Mouse (Mus musculus) midbrain, embryonic 16.5 days (tissue): ENCODE data around the gene Anks1. TPM values are rescaled to one million over a fixed set of nuclear protein-coding genes. Genes with fewer than 3 reads are reported as not detected.

Experiments
- ATAC-seq: fragments of 200-750 bp; cut with Nextera tagmentation; 2 replicates; pipeline ENCODE4 v1.8.0; 2017; ENCODE audit warnings: moderate TSS enrichment
- H3K27ac ChIP-seq: fragments of 300-500 bp; sonication (generic); 2 replicates; pipeline ENCODE4 v1.5.1; 2014; ENCODE audit warnings: mild to moderate bottlenecking, low read length, mixed read lengths
- H3K27me3 ChIP-seq: fragments of 300-500 bp; sonication (generic); 2 replicates; pipeline ENCODE4 v1.6.1; 2014; ENCODE audit warnings: low read depth, low read length, mixed read lengths; ENCODE audit not compliant: control insufficient read depth, insufficient read depth
- H3K36me3 ChIP-seq: fragments of 300-500 bp; sonication (generic); 2 replicates; pipeline ENCODE4 v1.6.1; 2014; ENCODE audit warnings: mild to moderate bottlenecking, low read length, moderate library complexity, mixed read lengths; ENCODE audit not compliant: control insufficient read depth, insufficient read depth
- H3K4me1 ChIP-seq: fragments of 300-500 bp; sonication (generic); 2 replicates; pipeline ENCODE4 v1.6.1; 2014; ENCODE audit warnings: mild to moderate bottlenecking, low read length, mixed read lengths; ENCODE audit not compliant: control insufficient read depth, insufficient read depth
- H3K4me2 ChIP-seq: fragments of 300-500 bp; sonication (generic); 2 replicates; pipeline ENCODE4 v1.6.1; 2014; ENCODE audit warnings: mild to moderate bottlenecking, low read length, mixed read lengths
- H3K4me3 ChIP-seq: fragments of 300-500 bp; sonication (generic); 2 replicates; pipeline ENCODE4 v1.5.1; 2014; ENCODE audit warnings: low read depth, mild to moderate bottlenecking, low read length, moderate library complexity, mixed read lengths
- H3K9ac ChIP-seq: fragments of 300-500 bp; sonication (generic); 2 replicates; pipeline ENCODE4 v1.6.1; 2014; ENCODE audit warnings: low read depth, low read length, mixed read lengths
- H3K9me3 ChIP-seq: fragments of 300-500 bp; sonication (generic); replicated peaks from 2 replicates; pipeline ENCODE4 v1.6.1; 2014; ENCODE audit warnings: mild to moderate bottlenecking, low read length, mixed read lengths; ENCODE audit not compliant: control insufficient read depth, poor library complexity, severe bottlenecking
- WGBS: fragments of 180-500 bp; shearing (Covaris S2); extraction: QIAGEN DNeasy Blood & Tissue Kit; methylation state at CpG from one replicate; pipeline ENCODE4 v1.1.7; 2014; 5-methylcytosine and 5-hydroxymethylcytosine counted together
- polyA plus RNA-seq: library from polyadenylated mRNA; unstranded; fragments of >200 nt; fragmentation: Nextera tagmentation; extraction: Ambion mirVana; gene quantifications from 2 replicates; pipeline ENCODE4 v1.2.1, GENCODE M21; 2015

Gene Anks1
- polyA plus RNA-seq, 1 experiment from 2014 or later = 56.2 TPM

DNA sequence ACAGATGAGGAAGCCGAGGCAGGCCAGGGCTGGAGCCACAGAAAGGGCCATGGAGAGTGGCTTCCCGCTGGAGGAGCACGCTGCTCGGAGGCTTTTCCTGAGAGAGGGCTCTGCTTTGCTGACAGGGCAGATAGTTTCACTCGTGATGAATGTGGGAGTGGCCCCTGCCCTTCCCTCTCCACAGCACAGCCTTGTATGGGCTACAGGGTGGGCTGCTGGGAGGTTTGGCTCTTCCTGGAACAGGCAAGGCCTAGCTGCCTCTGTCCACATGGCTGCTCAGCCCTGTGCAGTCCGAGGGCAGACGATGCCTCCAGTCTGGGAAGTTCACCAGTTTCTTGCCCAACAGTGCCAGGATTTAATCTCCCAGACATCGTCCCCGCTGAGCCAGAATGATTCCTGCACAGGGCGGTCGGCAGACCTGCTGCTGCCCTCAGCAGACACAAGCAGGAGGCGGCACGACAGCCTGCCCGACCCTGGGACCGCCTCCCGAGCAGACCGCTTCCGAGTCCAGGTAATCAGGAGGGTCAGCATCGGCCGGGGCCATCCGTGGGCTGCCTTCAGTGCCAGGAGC, 143.3 kb downstream of the Anks1 start:
- Histone ChIP-seq H3K27ac (no peak overlapping the region), H3K36me3 (peaks cover 28% of the 10 kb centered on the region), H3K27me3 (no peaks in the 10 kb centered on the region), H3K4me2 (no peak overlapping the region), H3K4me1 (no peaks in the 10 kb centered on the region), H3K4me3 (no peak overlapping the region), H3K9ac (no peak overlapping the region), H3K9me3 (no peaks in the 10 kb centered on the region)
- ATAC-seq = no peak
- WGBS = 79% methylated on average over 21 of the region's 21 CpGs

DNA sequence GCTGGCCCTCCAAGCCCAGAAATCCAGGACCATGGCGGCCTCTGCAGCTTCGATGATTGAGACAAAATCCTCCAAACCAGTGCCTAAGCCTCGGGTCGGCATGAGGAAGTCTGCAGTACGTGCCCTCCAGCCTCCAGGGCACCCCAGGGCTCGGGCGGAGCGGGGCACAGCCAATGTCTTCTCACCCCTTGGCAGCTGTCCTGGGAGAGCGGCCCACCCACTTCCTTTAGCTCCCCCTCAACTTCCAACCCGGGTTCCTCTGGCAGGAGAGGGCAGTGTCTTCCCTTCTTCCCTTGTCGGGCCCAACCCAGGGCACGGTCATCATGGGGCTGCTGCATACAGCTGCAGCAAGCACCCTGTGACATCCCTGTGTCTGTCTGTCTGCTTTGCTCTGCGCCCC, 149.2 kb downstream of the Anks1 start:
- no peak overlapping the region for H3K27ac ChIP-seq
- no peak for ATAC-seq

DNA sequence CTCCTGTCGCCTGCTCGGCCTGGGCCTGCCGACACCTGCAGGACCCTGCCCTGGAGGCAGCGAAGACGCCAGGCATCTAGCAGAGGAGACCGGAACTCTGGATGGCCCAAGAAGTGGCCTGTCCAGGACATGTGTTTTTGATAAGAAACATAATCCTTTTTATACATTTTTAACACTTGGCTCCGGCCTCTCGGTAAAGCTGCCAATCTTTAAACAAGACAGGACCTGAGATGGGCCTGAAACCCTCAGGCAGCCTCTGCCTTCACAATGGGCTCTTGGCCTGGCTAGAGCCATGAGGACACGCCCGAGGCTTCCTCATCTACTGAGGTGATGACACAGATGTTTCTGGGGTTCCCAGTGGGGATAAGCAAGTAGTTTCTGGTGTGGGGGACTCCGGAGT, 151.6 kb downstream of the Anks1 start:
- Histone ChIP-seq H3K27me3 (no peaks in the 10 kb centered on the region), H3K4me3 (no peak overlapping the region), H3K9me3 (no peaks in the 10 kb centered on the region), H3K27ac (no peak overlapping the region), H3K4me1 (no peaks in the 10 kb centered on the region), H3K36me3 (peaks cover 28% of the 10 kb centered on the region), H3K4me2 (no peak overlapping the region), H3K9ac (no peak overlapping the region)
- 88% methylated on average over 11 of the region's 11 CpGs for WGBS
- no peak for ATAC-seq

More for the DNA sequence above, 149.2 kb downstream of the Anks1 start:
- Histone ChIP-seq H3K27me3 (no peaks in the 10 kb centered on the region), H3K9me3 (no peaks in the 10 kb centered on the region), H3K36me3 (peaks cover 36% of the 10 kb centered on the region), H3K4me3 (no peak overlapping the region), H3K4me2 (no peak overlapping the region), H3K9ac (no peak overlapping the region), H3K4me1 (no peaks in the 10 kb centered on the region)
- WGBS = 89% methylated on average over 13 of the region's 13 CpGs

DNA sequence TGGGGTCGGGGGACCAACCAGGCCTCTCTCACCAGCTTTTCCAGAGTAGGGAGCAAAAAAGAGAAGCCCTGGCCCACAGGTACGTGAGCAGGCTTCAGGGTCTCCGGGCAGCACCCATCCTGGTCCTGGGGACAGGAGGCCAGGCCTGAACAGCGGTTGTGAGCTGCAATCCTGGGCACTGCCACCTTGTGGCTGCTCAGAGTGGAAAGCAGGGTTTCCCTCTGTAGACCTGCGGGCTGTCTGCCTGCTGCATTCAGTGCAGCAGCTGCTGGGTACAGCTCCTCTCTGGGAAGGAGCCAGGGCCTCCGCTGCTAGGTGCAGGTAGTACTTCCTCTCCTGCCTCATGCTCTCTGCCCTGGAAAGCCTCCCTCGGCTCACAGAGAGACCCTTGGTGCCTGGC, 152.4 kb downstream of the Anks1 start:
- WGBS = 54% methylated on average over 7 of the region's 7 CpGs
- H3K9ac ChIP-seq = peak overlapping the region; percentile 7; the same call in 1 of the 2 replicates
- no peak overlapping the region for H3K4me2 ChIP-seq
- no peak for ATAC-seq
- H3K27ac ChIP-seq = no peak overlapping the region
- peaks cover 28% of the 10 kb centered on the region for H3K36me3 ChIP-seq
- H3K4me1 ChIP-seq = no peaks in the 10 kb centered on the region
- no peaks in the 10 kb centered on the region for H3K27me3 ChIP-seq
- no peak overlapping the region for H3K4me3 ChIP-seq
- H3K9me3 ChIP-seq = no peaks in the 10 kb centered on the region

DNA sequence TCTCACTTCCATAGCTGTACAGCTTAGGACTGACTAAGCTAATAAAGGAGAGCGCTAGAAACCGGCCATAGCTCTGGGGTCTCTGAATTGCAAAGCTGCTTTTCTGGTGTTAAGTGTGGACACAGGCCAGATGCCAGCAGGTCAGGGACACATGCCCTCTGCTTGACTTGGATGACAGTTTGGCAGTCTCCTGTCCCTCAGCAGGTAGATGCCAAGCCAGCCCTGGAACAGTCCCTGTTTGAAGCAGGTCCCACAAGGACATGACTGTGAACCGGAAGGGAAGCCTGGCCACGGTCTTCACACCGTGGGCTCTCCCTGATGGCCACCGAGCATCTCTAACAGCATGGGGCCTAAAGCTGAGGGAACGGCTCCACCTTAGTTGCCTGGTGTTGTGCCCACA, 153.6 kb downstream of the Anks1 start:
- no peak overlapping the region for H3K9ac ChIP-seq
- no peak overlapping the region for H3K4me3 ChIP-seq
- H3K36me3 ChIP-seq = peaks cover 24% of the 10 kb centered on the region
- WGBS = 77% methylated on average over 7 of the region's 7 CpGs
- H3K27me3 ChIP-seq = no peaks in the 10 kb centered on the region
- no peak for ATAC-seq
- H3K9me3 ChIP-seq = no peaks in the 10 kb centered on the region
- no peaks in the 10 kb centered on the region for H3K4me1 ChIP-seq
- no peak overlapping the region for H3K4me2 ChIP-seq
- H3K27ac ChIP-seq = no peak overlapping the region

DNA sequence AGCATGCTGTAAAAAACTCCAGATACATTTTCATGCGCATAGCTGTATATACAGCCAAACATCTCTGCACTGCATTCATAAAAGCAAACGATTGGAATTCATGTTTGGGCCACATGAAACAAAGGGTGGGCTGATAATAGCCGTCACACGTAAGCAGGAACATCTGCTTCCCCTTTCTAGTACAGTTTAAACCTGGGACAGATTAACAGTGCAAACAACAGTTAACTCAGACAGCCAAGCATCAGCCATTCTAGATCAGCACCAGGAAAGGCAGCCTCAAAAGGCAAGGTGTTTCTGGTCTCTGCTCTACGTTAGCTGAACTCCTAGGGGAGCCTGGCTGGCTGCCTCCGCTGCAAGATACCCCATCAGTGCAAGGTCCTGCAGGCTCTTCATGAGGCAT, 154.1 kb downstream of the Anks1 start:
- H3K27me3 ChIP-seq = no peaks in the 10 kb centered on the region
- no peaks in the 10 kb centered on the region for H3K9me3 ChIP-seq
- H3K36me3 ChIP-seq = peaks cover 21% of the 10 kb centered on the region
- 84% methylated on average over 6 of the region's 6 CpGs for WGBS
- H3K9ac ChIP-seq = no peak overlapping the region
- no peak for ATAC-seq
- no peak overlapping the region for H3K4me3 ChIP-seq
- H3K4me2 ChIP-seq = no peak overlapping the region
- H3K27ac ChIP-seq = no peak overlapping the region
- H3K4me1 ChIP-seq = no peaks in the 10 kb centered on the region

DNA sequence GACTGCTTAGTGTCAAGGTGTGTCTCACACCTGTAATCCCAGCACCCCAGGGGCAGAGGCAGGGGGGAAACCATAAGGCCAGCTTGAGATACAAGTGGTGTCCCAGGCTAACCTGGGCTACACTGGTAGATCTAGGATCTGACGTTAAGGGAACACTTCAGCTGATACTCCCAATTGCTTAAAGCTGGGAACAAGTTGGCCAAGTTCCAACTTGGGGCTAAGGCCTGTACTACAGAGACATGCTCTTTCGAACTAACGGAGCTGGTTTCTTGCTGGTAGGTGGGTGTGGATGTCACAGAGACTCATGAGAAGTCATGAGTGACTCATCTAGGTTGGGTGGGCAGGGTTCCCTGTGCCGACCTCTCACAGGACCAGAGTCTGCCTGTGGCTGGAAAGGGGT, 158.2 kb downstream of the Anks1 start:
- 90% methylated on average over 4 of the region's 4 CpGs for WGBS
- ATAC-seq = no peak

DNA sequence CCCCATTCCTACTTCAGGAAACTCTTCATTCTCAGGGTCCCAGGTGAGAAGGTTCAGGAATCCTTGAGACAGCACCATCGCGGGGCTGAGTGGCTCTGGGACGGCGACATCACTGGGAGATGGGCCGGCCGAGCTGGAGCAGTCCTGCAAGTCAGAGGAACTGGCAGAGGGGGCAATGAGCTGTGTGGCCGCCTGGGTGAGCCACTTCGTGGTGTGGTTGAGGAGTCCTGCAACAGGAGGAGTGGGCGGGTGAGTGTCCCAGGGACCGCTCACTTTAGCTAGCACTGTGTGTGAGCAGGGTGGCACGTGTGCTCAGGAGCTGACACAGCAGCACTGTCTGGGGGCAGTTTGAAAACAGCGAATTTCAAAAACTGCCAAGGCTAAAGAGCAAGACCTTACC, 160.3 kb downstream of the Anks1 start:
- Histone ChIP-seq H3K9ac (no peak overlapping the region), H3K4me2 (no peak overlapping the region), H3K27me3 (no peaks in the 10 kb centered on the region), H3K4me3 (no peak overlapping the region), H3K27ac (no peak overlapping the region), H3K36me3 (no peaks in the 10 kb centered on the region), H3K9me3 (no peaks in the 10 kb centered on the region), H3K4me1 (no peaks in the 10 kb centered on the region)
- 38% methylated on average over 12 of the region's 12 CpGs for WGBS
- ATAC-seq = no peak

More for the DNA sequence above, 158.2 kb downstream of the Anks1 start:
- Histone ChIP-seq H3K36me3 (no peaks in the 10 kb centered on the region), H3K9me3 (no peaks in the 10 kb centered on the region), H3K9ac (no peak overlapping the region), H3K27me3 (no peaks in the 10 kb centered on the region), H3K27ac (no peak overlapping the region), H3K4me3 (no peak overlapping the region), H3K4me1 (no peaks in the 10 kb centered on the region), H3K4me2 (no peak overlapping the region)

DNA sequence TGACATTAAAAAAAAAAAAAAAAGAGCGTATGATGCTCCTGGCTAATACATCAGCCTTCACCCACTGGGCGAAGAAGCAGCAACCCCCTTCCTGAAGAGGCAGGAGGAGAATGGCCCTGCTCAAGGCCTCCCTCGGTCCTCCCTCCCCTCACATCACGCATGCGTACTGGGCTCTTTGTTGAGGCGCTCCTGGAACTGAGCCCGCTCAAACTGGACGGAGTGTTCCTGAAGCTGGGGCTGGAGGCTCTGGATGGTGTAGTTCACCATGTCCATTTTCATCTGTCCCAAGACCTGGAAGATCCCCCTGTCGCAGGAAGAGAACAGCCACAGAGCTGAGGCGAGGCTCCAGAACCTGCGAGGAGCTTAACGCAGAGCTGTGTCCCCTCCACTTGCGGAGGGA, 161.2 kb downstream of the Anks1 start:
- Histone ChIP-seq H3K9me3 (no peaks in the 10 kb centered on the region), H3K4me3 (no peak overlapping the region), H3K4me1 (no peaks in the 10 kb centered on the region), H3K36me3 (no peaks in the 10 kb centered on the region), H3K27ac (no peak overlapping the region), H3K27me3 (no peaks in the 10 kb centered on the region), H3K4me2 (no peak overlapping the region), H3K9ac (no peak overlapping the region)
- ATAC-seq = no peak
- WGBS = 79% methylated on average over 13 of the region's 13 CpGs
